Mouse (Mus musculus): ENCODE results near the gene Xpo4.
A peak's percentile ranks its signal among the peaks of the same experiment; 100 is the strongest.
"Not testable (repeated sequence)": the region's sequence is repeated elsewhere in the genome, so short reads cannot be mapped to it uniquely, and the experiment has no call there.

Xpo4 gene

DNA sequence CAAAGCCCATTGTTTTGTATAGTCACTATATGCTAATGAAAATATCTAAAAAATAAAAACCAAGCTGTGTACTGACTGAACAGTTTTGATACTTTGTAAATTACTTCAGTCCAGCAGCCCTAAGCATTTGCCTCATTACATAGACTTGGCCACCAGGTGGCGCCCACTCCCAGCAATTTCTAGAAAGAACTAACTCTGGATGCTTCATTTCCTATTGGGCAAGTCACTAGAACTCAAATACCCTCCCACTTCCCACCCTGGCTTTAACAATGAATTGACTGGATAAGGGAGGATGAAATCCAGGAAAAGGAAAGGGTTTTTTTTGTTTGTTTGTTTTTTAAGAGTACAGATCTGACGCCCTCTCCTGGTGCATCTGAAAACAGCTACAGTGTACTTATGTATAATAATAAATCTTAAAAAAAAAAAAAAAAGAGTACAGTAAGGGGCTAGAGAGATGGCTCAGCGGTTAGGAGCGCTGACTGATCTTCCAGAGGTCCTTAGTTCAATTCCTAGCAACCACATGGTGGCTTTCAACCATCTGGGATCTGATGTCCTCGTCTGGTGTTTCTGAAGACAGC, 14.8 kb upstream of the Xpo4 start:
- peak; percentile 83 for DNase-seq

DNA sequence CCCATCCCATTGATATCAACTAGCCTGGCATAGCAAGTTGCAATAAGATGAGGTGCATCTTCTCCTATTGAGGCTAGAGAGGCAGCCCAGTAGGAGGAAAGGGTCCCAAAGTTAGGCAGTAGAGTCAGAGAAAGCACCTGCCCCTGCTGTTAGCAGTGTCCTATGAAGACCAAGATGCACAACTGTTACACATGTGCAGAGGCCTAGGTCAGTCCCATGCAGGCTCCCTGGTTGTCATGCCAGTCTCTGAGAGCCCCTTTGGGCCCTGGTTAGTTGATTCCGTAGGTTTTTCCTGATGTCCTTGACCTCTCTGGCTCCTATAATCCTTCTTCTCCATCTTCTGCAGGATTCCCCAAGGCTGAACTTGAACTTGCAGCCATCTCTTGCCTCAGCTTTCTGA, 14.3 kb upstream of the Xpo4 start:
- DNase-seq, result no peak

DNA sequence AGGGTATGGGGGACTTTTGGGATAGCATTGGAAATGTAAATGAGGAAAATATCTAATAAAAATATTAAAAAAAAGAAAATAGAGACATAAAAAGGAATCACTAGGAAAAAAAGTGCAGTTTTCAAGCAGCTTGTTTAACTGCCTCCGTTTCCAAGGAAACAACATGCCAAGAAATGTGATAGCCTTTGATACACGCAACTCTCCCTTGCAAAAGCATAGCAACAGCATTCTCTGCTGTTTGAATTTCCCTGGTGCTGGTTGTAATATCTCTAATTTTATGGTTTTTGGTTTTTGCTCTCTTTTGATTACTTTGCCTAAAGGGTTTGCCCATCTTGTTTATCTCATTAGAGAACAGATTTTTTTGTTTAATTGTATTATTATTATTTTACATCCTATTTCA, 10.3 kb upstream of the Xpo4 start:
- no peak for DNase-seq

DNA sequence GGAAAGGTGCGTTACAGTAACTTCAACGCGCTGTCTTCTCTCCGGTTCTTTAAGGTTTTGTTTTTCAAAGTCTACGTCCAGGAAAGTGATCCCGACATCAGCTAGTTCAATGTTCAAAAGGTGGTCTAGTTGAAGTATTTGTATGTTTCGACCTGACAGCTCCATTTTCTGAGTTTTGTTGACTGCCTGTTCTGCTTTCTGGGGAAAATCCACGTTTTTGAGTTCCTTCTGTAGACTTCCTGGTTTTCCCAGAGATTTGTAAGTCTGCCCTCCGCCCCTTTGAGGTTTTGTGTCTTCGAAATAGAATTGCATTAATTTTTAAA, 359 bp upstream of the Xpo4 start:
- peak; percentile 29 for DNase-seq

DNA sequence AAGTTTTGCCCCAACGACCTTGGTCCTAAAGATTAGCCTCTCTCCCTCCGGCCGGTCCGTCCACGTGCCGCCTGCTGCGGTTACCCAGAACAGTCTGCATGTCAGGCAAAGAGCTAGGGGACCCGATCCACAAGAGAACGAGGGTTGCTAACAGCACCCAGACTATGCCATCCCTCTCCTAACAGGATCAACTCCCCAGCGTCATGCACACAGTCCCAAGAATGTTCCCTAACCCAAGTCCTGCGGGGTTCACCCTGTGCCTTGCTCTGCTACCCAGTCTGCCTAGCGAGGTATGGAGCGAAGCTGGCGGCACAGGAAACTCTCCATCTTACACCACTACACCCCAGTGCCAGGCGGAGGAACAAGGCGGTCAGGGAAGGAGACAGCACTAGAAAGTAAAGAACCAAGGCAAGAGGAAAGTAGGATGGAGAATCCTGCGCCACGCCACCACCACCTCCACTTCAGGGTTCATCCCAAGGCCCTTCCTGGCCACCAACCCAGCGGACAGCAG, 864 bp downstream of the Xpo4 start:
- peak; percentile 26 for DNase-seq

DNA sequence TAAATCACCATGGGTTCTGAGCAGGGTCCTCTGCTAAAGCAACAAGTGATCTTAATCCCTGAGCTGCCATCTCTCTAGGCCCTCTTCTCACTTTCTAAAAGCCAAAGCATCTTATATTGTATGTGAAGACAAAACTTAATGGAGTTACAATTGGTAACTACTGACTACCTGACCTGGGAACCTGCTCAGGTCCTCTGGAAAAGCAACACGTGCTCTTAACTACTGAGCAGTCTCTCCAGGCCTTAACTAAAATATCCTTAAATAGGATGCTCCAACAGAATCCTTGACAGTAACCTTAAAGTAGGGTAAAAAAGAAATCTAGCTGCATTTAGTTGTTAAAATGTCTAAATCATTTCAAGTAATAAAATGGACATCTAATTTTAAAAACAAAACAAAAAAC, 1.6 kb downstream of the Xpo4 start:
- DNase-seq, result no peak

DNA sequence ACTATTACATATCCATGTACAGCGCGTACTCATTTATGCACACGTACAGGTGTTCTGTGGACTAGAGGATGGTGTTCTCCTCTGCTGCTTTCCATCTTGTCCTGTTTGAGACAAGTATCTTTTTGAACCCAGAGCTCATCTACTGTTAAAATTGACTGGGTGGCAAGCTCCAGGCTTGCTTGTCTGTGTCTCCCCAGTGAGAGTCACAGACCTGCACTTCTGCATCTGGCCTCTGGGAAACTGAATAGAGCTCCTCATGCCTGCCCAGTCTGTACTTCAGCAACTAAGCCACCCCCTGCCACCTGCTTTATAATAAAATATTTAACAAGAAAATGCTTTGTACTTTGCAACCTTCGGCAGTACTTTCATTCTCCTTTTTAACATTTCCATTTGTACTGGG, 6.9 kb downstream of the Xpo4 start:
- no peak for DNase-seq

DNA sequence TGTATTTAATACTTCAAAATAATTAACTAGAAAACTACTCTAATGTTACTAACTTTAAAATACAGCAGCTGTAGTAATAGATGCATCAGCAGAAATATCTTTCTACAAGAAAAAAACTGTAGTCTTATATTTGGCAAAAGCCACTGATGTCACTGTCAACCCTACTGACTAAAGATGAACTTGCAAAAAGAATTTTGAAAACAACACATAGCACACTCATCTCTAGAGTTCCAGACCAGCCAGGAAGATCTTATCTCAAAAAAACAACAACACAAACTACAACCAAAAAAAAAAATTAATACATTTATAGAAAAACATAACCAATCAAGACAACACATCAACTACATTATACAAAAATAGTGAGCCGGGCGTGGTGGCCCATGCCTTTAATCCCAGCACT, 7.7 kb downstream of the Xpo4 start:
- DNase-seq, result no peak

DNA sequence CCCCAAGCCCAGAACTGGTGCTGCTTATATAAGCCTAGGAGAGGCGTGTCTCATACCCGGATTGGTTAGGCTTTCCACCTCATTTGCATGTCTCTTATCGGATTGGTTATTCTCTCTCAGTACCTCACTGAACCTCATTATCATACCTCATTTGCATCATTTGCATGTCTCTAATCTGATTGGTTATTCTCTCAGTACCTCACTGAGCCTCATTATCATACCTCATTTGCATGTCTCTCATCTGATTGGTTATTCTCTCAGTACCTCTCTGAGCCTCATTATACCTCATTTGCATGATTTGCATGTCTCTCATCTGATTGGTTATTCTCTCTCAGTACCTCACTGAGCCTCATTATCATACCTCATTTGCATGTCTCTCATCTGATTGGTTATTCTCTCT, 8.7 kb downstream of the Xpo4 start:
- not testable (repeated sequence) for DNase-seq

DNA sequence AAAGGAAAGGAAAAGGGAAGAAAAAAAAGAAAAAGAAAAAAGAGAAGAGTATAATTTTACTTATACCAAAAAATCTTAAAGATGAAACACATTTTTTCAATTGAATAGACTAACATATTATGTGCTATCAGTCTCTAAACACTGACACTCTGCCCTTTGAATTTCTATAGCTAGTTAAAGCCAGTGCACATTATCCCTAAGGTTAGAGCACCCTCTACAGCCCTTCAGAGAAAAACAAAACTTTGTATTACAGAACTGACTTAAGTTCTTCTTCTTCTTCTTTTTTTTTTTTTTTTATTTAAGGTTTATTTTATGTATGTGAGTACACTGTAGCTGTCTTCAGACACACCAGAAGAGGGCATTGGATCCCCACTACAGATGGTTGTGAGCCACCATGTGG, 15.7 kb downstream of the Xpo4 start:
- DNase-seq, result no peak

DNA sequence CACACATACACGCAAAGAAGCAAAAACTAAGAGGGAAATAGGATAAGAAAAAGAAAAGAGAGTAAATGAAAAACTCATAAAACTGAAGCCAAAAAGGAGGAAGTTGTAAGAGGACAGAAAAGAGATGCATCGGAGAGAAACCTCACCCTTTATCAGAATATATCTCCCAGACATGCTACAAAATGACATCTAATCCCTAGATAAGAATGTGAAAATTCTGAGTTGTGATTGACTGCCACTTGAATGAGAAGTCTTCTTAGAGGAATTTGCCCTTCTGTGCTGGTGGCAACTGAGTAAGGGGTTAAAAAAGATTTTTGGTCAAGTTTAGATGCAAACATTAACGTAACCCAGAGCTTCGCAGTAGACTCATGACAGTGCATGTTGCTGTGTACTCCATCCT, 19.1 kb downstream of the Xpo4 start:
- DNase-seq, result no peak

DNA sequence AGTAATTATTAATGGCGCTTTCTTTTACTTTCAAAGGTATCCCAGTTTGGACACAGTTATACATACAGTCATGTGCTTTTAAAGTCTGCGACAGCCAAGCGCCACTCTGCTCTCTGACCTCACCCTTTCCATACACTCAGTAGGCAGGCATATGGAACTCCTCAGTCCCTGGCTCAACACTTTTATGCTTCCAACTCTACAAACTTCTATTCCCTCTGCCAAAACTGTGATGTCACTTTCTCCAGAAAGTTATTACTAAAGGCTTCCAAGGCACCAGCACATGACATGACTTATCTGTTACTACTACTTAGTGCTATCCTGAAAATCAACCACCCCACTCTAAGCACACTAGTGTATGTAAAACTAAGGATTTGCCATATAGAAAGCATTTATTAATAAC, 26.1 kb downstream of the Xpo4 start:
- DNase-seq, result no peak

DNA sequence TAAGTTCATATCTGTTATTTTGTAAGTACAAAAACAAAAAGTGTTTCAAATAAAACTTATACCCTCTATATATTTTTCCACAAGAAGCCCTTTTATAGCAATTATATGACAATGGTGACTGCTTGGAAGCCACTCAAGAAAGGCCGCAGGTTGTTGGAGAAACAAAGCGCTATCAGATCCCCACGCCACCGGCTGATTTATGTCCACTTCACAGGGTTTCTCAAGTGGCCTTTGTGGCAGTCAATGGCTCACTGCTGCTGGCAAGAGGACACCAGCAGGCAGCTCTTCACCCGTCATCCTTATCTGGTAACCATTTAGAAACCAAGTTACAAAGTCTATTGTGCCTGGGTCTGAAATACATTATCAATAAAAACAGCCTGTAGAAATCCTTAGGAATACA, 31.1 kb downstream of the Xpo4 start:
- DNase-seq, result no peak

DNA sequence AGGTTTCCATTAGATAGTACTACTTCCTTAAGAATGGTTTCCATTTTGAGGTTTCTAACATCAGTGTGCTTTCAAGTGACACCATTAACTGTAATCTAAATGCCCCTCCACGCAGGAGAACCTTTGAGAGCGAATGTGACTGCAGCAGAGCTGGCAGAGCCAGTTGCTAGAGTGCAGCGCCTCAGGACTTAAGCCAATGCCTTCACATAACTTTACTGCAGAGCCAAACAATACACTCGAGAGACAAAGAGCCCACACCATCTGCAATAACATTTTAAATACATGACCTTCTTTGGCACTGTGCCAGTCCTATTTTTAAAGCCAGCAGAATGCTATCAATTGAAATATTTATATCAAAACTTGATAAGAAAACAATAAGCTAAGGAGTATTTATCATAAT, 35.6 kb downstream of the Xpo4 start:
- no peak for DNase-seq

DNA sequence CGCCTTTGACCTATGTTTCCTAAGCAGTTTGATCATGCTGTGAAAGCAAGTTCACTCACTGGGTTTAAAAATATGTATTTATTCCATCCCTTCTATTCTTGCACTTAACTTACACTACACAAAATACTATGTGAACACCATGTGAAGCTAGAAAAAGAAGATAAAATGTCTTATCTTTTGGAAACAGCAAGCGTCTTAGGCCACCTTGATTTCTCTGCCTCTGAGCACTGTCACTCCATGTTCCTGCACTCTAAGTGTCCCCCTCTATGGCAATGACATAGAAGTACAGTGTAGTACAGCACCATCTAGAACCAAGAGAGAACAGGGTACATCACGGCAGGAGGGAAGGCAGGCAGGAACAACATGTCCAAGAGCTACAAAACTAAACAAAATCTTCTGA, 42.3 kb downstream of the Xpo4 start:
- DNase-seq, result no peak

DNA sequence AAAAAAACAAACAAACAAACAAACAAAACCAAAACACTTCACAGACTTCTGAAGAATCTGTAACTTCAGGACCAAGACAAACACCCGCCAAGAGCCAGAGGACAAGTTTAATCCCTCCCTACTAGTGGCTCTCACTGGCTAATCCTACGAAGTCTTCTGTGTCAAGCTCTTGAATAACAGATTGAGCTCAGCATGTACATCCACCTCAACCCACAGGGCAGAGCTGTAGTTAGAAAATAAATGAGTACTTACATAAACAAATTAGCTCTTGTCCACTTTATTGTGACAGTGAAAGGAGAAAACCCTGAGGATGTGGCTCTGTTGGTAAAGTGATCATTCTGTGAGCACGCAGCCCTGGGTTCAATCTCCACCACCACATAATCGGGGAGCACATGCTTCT, 43.5 kb downstream of the Xpo4 start:
- peak; percentile 72 for DNase-seq

DNA sequence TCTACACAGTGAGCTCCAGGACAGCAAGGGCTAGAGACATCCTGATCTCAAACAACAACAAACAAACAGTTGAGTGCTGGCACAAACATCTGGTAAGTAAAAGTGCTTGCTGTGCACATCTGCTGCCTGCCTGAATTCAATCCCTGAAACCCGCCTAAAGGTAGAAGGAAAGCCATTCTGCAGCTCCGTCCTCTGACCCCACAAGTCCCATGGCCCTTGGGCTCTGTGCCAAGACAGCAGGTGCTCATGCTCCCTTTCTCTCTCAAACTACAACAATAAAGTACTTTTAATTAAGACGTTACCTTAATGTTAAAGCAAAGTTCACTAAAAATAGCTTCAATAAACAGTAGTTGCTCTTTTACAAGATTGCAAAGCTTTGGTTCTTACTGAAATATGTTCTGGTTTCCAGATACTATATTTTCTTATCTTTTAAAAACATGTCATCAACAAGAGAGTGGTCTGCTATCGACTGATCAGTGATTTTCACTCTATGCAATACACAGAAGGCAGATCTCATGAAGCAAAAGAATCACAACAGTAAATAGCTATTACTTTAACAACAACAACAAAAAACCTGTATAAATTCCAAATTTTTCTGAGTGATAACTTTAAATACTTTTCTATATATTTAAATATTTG, 44.5 kb downstream of the Xpo4 start:
- peak; percentile 50 for DNase-seq

DNA sequence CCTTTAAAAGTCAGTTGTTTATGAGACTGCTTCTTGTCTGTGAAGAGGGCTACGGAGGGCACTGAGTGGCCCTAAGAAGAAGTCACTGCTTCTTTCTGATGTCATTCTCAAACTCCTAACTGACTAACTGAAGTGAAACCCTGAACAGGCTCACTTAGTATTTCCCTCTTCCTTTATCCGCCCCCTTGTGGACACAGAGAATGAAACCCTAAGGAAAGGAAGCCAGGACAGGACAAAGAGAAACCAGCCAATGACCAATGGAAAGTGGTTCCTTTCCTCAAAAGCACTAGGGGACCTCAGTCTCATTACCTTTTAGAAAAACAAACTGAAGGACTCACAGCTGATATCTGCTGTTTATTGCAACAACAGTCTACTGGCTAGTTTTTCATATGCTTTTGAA, 45.7 kb downstream of the Xpo4 start:
- DNase-seq, result peak; percentile 63

DNA sequence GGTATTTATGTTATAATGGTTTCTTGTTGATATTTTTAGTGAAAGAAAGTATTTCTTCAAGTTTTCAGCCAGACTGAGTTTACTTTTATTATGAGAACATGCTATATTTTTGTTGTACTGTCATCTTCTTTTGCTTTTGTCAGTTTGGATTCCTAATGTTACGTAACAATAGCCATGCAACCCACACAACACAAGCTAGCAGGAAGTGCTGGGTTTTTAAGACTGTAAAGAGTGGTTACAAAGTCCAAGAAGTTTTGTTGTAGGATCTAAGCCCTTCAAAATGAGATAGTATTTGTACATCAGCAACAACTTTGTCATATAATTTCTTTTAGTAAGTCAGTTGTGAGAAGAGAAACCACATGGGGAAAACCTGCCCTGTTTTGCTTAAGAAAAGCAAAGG, 47.6 kb downstream of the Xpo4 start:
- no peak for DNase-seq

DNA sequence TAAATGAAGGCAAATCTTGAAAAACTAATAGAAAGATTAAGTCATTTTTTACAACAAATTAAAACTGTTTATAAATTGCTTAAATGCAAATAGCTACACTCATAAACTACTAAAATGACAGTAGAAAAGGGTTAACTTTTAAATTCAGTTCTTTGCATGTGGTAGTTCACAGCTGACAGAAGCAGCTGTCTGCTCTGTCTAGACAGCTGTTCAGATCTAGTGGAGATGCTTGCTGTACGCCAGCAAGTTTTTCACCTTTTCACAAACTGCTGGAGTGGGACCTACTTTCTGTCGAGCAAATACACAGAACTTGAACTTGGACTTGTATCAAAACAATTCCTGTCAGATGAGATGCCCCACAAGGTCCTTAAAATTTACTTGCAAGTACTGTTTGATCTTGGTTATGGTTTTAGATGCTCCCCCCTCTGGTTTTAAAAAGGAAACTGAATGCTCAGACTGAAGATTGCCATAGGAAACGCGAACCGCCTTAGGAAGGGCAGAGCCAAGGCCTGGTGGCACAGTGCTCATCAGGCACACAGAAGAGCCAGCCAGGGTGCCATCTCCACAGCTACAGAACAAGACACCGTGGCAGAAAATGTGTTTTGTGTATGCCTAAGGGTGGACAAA, 48.8 kb downstream of the Xpo4 start:
- DNase-seq, result no peak

DNA sequence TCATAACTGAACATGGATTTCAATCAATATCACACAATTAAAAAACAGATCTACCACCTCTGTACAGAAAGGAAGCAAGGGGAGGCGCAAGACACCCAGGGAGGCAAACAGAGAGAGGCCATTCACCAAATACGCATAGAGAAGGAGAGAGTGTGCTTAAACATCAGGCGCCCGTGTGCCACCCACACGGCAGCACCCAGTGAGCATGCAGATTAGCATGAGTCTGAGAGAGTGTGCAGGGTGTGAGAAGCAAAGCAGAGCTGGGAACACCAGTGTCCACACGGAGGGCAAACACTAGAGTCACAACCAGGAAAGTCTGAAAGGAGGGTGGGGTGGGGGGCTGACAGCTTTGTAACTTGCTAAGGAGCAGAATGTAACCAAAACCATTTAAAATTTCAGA, 49.4 kb downstream of the Xpo4 start:
- DNase-seq, result no peak

DNA sequence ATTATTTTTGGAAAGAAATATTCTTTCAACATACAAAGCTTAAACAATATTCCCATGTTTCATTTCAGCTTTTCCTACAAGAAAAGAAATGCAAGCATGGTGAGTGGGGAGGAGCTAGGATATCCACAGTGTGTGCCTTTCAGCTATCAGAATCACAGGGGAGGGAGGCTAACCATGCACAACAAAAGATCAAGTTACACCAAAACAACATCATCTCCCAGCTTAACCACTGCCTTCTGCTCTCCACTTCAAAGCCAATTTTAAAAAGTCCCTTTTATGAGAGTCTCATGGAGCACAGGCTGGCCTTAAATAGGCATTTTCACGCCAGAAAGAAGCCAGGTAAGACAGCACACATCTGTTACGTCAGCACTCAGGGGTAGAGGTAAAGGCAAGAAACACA, 54.2 kb downstream of the Xpo4 start:
- DNase-seq, result no peak

DNA sequence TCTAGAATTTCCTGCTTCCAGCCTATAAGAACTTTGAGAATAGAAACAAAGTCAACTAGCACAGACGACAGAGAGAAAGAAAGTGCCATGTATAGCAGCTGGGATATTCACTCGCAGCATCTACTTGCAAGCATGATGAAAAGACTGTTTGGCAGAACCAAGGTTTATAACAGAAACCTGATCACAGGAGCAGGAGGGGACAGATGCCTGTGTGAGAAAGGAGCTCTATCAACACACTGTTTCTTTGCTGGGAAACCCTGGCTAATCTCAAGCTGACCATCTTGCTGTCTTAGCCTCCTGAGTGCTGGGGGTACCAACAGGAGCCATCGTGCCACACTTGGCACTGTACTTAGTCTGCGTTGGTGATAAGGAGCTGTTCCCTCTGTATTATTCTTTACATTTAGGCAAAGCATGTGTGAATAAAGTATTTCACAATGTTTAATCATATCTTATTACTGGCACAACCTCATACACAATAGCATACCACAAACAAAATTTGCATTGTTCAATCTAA, 55.4 kb downstream of the Xpo4 start:
- DNase-seq, result no peak

DNA sequence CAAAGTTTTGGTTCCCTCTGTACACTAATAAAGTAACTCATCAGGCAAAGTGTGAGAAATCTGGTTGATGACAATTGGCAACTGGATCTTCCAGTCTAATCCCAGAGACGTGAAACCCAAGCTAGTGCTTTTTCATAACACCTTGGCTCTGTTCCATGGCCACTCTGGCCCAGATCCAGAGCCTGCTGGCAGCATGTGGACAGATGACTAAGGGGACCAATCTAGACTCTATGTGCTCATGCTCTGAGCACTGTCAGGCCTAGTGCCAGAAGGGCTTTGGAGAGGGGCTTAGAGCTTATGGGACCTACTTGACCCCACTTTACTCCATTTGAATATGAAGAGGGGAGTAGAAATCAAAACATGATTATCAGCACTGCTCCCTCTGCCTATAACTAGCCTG, 57.7 kb downstream of the Xpo4 start:
- peak; percentile 97 for DNase-seq

Measured in cerebellum, adult 9-10 months (tissue).